Mouse (Mus musculus) hindbrain, embryonic 12.5 days (tissue): Measurements from ENCODE around the gene Slc25a34. TPM values are rescaled to one million over a fixed set of nuclear protein-coding genes. Genes with fewer than 3 reads are reported as not detected.

Experiments
- ATAC-seq: fragments of 200-750 bp; cut with Nextera tagmentation; 2 replicates; pipeline ENCODE4 v1.8.0; 2017; ENCODE audit warnings: moderate TSS enrichment; ENCODE audit not compliant: low FRiP score
- H3K27ac ChIP-seq: fragments of 300-500 bp; sonication (generic); 2 replicates; pipeline ENCODE4 v1.5.1; 2016; ENCODE audit warnings: mild to moderate bottlenecking
- H3K27me3 ChIP-seq: fragments of 300-500 bp; sonication (generic); 2 replicates; pipeline ENCODE4 v1.6.1; 2016; ENCODE audit warnings: mild to moderate bottlenecking
- H3K36me3 ChIP-seq: fragments of 300-500 bp; sonication (generic); 2 replicates; pipeline ENCODE4 v1.6.1; 2016; ENCODE audit warnings: mild to moderate bottlenecking
- H3K4me1 ChIP-seq: fragments of 300-500 bp; sonication (generic); 2 replicates; pipeline ENCODE4 v1.6.1; 2016
- H3K4me2 ChIP-seq: fragments of 300-500 bp; sonication (generic); replicated peaks from 2 replicates; pipeline ENCODE4 v1.6.1; 2016; ENCODE audit warnings: mild to moderate bottlenecking
- H3K4me3 ChIP-seq: fragments of 300-500 bp; sonication (generic); 2 replicates; pipeline ENCODE4 v1.5.1; 2016; ENCODE audit warnings: mild to moderate bottlenecking
- H3K9ac ChIP-seq: fragments of 300-500 bp; sonication (generic); 2 replicates; pipeline ENCODE4 v1.6.1; 2016; ENCODE audit warnings: mild to moderate bottlenecking, moderate library complexity
- H3K9me3 ChIP-seq: fragments of 300-500 bp; sonication (generic); replicated peaks from 2 replicates; pipeline ENCODE4 v1.6.1; 2016; ENCODE audit warnings: mild to moderate bottlenecking
- whole genome bisulfite sequencing: fragments of 180-500 bp; shearing (Covaris S2); methylation state at CpG from one replicate; pipeline ENCODE4 v1.1.7; 2016; 5-methylcytosine and 5-hydroxymethylcytosine counted together
- polyA plus RNA-seq: library from polyadenylated mRNA; unstranded; fragments of >200 nt; fragmentation: Nextera tagmentation; extraction: Ambion mirVana; gene quantifications from 2 replicates; pipeline ENCODE4 v1.2.1, GENCODE M21; 2016

Slc25a34 gene
- polyA plus RNA-seq, 1 experiment from 2014 or later, result not detected

DNA sequence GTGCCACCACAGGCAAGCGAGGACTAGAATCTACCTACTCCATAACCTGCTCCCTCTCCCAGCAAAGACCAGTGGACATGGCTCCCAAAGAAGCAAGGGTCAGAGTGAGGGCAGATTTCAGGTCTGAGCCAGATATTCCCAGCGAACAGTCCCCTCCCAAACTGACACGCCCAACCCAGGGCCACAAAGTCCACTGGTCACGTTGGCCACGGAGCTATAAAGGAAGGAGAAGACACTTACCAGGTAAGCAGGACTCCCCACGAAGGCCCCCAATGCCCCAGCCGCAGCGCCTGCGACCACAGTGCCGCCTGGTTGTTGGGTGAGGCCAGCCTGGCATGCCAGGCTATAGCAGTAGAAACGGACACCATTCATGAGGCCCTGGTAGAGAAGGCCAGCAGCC is 584 bp downstream of the Slc25a34 start:
- Histone ChIP-seq H3K36me3 (peaks cover 28% of the 10 kb centered on the region), H3K27me3 (peaks cover 2% of the 10 kb centered on the region; the same call in 1 of the 2 replicates), H3K4me2 (no peak overlapping the region), H3K27ac (no peak overlapping the region), H3K9ac (no peak overlapping the region), H3K9me3 (no peaks in the 10 kb centered on the region), H3K4me1 (peaks cover 5% of the 10 kb centered on the region), H3K4me3 (no peak overlapping the region)
- WGBS, result 87% methylated on average over 11 of the region's 11 CpGs
- no peak for ATAC-seq

DNA sequence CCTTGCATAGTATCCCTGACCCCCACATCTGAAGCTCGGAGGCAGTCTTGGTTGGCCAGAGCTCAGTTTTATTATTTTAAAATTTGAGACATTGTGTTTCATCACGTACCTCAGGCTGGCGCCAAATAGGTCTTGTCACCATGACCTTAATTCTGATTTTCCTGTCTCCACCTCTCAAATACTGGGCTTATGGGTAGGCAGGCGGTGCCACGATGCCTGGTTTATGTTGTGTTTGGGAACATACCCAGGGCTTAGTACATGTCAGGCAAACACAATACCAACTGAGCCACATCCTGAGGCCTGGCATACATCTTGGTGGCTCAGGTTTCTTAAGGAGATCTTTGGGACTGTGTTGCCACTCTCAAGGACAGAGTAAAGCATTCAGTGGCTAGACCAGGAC is 1.0 kb downstream of the Slc25a34 start:
- WGBS, result 89% methylated on average over 5 of the region's 5 CpGs

GRCm38 (mm10) chr4:141622091-141622490 is 1.5 kb downstream of the Slc25a34 start:
- ATAC-seq, result no peak
- no peak overlapping the region for H3K9ac ChIP-seq
- WGBS, result 84% methylated on average over 8 of the region's 8 CpGs
- no peaks in the 10 kb centered on the region for H3K9me3 ChIP-seq
- no peak overlapping the region for H3K4me2 ChIP-seq
- peaks cover 8% of the 10 kb centered on the region; the same call in 1 of the 2 replicates for H3K27me3 ChIP-seq
- H3K4me1 ChIP-seq, result peaks cover 10% of the 10 kb centered on the region
- no peak overlapping the region for H3K4me3 ChIP-seq
- H3K36me3 ChIP-seq, result peaks cover 20% of the 10 kb centered on the region
- H3K27ac ChIP-seq, result no peak overlapping the region

More for the DNA sequence above, 1.0 kb downstream of the Slc25a34 start:
- peaks cover 24% of the 10 kb centered on the region for H3K36me3 ChIP-seq
- peaks cover 10% of the 10 kb centered on the region for H3K4me1 ChIP-seq
- peaks cover 6% of the 10 kb centered on the region; the same call in 1 of the 2 replicates for H3K27me3 ChIP-seq
- H3K4me2 ChIP-seq, result no peak overlapping the region
- H3K27ac ChIP-seq, result no peak overlapping the region
- ATAC-seq, result no peak
- no peak overlapping the region for H3K9ac ChIP-seq
- H3K9me3 ChIP-seq, result no peaks in the 10 kb centered on the region
- no peak overlapping the region for H3K4me3 ChIP-seq

GRCm38 (mm10) chr4:141621297-141621696 is 2.3 kb downstream of the Slc25a34 start:
- H3K9me3 ChIP-seq, result no peaks in the 10 kb centered on the region
- H3K4me2 ChIP-seq, result no peak overlapping the region
- 85% methylated on average over 8 of the region's 8 CpGs for WGBS

GRCm38 (mm10) chr4:141619299-141619883 is 4.2 kb downstream of the Slc25a34 start:
- WGBS, result 89% methylated on average over 9 of the region's 9 CpGs
- no peaks in the 10 kb centered on the region for H3K9me3 ChIP-seq
- H3K27me3 ChIP-seq, result peaks cover 8% of the 10 kb centered on the region; the same call in 1 of the 2 replicates
- no peaks in the 10 kb centered on the region for H3K36me3 ChIP-seq
- no peak overlapping the region for H3K4me3 ChIP-seq
- peaks cover 10% of the 10 kb centered on the region for H3K4me1 ChIP-seq
- H3K9ac ChIP-seq, result no peak overlapping the region
- H3K27ac ChIP-seq, result no peak overlapping the region
- no peak overlapping the region for H3K4me2 ChIP-seq
- no peak for ATAC-seq

More at GRCm38 (mm10) chr4:141621297-141621696, 2.3 kb downstream of the Slc25a34 start:
- Histone ChIP-seq H3K27me3 (peaks cover 8% of the 10 kb centered on the region; the same call in 1 of the 2 replicates), H3K4me3 (no peak overlapping the region), H3K4me1 (peaks cover 10% of the 10 kb centered on the region), H3K36me3 (peaks cover 14% of the 10 kb centered on the region), H3K9ac (no peak overlapping the region), H3K27ac (no peak overlapping the region)
- no peak for ATAC-seq

DNA sequence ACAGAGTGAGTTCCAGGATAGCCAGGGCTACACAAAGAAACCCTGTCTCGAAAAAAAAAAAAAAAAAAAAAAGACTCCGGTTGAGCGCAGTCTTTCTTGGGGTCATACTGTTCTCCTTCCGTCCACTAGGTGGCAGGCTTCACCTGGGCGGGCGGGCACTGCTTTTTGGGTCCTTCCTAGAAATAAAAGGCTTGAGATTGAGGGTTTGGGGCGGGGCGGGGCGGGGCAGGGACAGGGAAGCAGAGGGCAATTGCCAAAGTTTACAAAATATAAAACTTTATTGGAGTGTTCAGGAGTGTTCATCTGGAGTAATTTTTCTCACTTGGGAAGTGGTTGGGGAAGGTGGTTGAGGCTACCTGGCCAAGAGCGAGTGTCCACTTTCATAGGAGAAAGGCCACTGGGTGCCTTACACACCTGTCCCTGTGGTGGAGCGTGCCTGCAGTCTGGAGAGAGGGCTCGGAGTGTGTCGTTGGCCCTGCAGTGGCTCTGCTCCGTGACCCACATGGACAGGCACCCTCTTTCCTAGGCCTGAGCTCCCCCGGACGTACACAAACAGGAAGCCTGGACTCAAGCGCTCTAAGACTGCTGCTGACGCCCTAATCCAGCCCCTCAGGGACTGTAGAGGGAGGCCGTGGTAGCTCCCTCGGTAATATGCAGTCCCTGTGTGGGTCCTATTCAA is 4.9 kb downstream of the Slc25a34 start, which contains the start of gene Tmem82:
Gene Tmem82 (minus strand): TSS at position 69 of the 679 bp plus-strand sequence.
- Histone ChIP-seq H3K9me3 (no peaks in the 10 kb centered on the region), H3K27me3 (peaks cover 8% of the 10 kb centered on the region; the same call in 1 of the 2 replicates), H3K27ac (no peak within 1 kb of the TSS), H3K4me1 (peaks cover 10% of the 10 kb centered on the region), H3K36me3 (no peaks in the 10 kb centered on the region), H3K4me3 (peak within 1 kb of the TSS; percentile 16; the same call in 1 of the 2 replicates), H3K9ac (0 out of 2 replicates have a peak within 1 kb of the TSS, but pooled peaks have one; percentile 18), H3K4me2 (peak within 1 kb of the TSS; percentile 46)
- 27% methylated on average over 20 of the region's 20 CpGs for WGBS
- ATAC-seq, result 0 out of 2 replicates have a peak, but pooled peaks have one; percentile 32

GRCm38 (mm10) chr4:141617863-141618564 is 5.6 kb downstream of the Slc25a34 start:
- 13% methylated on average over 22 of the region's 22 CpGs for WGBS
- Histone ChIP-seq H3K27ac (no peak overlapping the region), H3K9ac (0 out of 2 replicates have a peak overlapping the region, but pooled peaks have one; percentile 18)

DNA sequence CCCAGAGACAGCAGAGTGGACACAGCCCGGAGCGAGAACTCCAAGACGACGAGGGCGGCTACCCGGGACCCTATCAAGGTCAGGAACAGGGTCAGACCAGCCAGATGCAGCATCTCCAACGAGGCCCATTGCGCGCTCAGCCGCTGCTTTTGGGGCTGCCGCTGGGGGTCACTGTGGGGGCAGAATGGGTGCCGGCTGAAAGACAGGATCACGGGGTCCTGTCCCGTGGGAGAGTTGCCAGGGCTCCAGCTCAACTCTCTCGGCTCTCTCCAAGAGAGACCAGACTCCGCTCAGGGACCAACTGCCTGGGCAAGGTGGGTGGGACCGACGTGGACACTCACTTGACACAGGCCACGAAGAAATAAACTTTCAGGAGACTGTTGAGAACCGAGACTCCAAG is 6.3 kb downstream of the Slc25a34 start:
- H3K27ac ChIP-seq, result no peak overlapping the region
- peak overlapping the region; percentile 16; the same call in 1 of the 2 replicates for H3K4me3 ChIP-seq
- peaks cover 8% of the 10 kb centered on the region; the same call in 1 of the 2 replicates for H3K27me3 ChIP-seq
- H3K9ac ChIP-seq, result 0 out of 2 replicates have a peak overlapping the region, but pooled peaks have one; percentile 18
- 5% methylated on average over 20 of the region's 20 CpGs for WGBS
- no peaks in the 10 kb centered on the region for H3K9me3 ChIP-seq
- no peaks in the 10 kb centered on the region for H3K36me3 ChIP-seq
- ATAC-seq, result no peak
- H3K4me1 ChIP-seq, result peaks cover 7% of the 10 kb centered on the region
- peak overlapping the region; percentile 46 for H3K4me2 ChIP-seq

More at GRCm38 (mm10) chr4:141617863-141618564, 5.6 kb downstream of the Slc25a34 start:
- Histone ChIP-seq H3K4me1 (peaks cover 7% of the 10 kb centered on the region), H3K27me3 (peaks cover 8% of the 10 kb centered on the region; the same call in 1 of the 2 replicates), H3K36me3 (no peaks in the 10 kb centered on the region), H3K4me3 (peak overlapping the region; percentile 16; the same call in 1 of the 2 replicates), H3K9me3 (no peaks in the 10 kb centered on the region), H3K4me2 (peak overlapping the region; percentile 46)
- peak; percentile 33; the same call in 1 of the 2 replicates for ATAC-seq

GRCm38 (mm10) chr4:141616811-141617210 is 6.8 kb downstream of the Slc25a34 start:
- Histone ChIP-seq H3K4me1 (peaks cover 7% of the 10 kb centered on the region), H3K9ac (no peak overlapping the region), H3K27me3 (peaks cover 8% of the 10 kb centered on the region; the same call in 1 of the 2 replicates), H3K27ac (no peak overlapping the region), H3K4me3 (no peak overlapping the region), H3K9me3 (no peaks in the 10 kb centered on the region), H3K4me2 (no peak overlapping the region; the same call in 1 of the 2 replicates), H3K36me3 (no peaks in the 10 kb centered on the region)
- WGBS, result 74% methylated on average over 6 of the region's 6 CpGs
- no peak for ATAC-seq

DNA sequence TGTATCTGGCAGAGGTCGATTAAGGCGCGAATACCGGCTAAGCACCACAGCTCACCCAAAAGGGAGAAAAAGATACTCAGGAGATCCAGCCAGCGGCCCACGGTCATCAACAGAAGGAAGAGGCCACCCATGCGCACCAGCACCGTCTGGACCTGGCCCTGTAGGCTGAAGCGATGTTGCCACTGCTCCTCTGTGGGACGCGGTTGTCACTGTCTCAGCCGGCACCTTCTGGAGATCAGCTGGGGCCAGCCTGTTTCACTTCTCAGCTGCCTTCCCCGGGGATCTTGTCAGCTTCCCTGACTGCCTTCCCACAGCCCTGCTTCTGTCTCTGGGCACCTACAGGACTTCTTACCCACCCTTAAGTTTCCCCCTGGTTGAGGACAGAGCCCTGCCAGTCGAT is 8.7 kb downstream of the Slc25a34 start:
- 84% methylated on average over 14 of the region's 14 CpGs for WGBS
- Histone ChIP-seq H3K4me2 (no peak overlapping the region), H3K4me1 (peaks cover 7% of the 10 kb centered on the region), H3K27me3 (peaks cover 8% of the 10 kb centered on the region; the same call in 1 of the 2 replicates), H3K9ac (no peak overlapping the region), H3K27ac (no peak overlapping the region), H3K36me3 (no peaks in the 10 kb centered on the region), H3K9me3 (no peaks in the 10 kb centered on the region), H3K4me3 (no peak overlapping the region)
- ATAC-seq, result no peak

DNA sequence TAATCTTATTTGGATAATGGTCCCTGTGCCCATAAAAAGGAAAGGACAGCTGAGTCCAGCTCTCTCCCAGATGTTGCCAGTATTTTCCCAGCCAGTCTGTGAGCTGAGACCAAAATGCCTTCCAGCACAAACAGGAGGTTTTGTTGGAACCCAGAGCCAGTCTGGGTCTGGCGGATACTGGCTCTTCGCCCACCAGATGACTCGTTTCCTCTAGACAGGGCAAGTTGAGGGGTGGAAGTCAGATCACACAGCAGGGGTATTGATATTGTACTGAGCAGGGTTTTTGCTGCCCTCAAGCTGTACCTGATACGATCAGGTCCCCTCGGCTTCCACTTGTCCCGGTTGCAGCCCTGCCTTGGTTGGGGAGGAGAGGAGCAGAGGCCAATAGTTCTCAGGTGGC is 14.1 kb downstream of the Slc25a34 start:
- no peak overlapping the region for H3K9ac ChIP-seq
- peaks cover 6% of the 10 kb centered on the region; the same call in 1 of the 2 replicates for H3K9me3 ChIP-seq
- no peak overlapping the region for H3K4me2 ChIP-seq
- no peak overlapping the region for H3K27ac ChIP-seq
- no peak for ATAC-seq
- no peak overlapping the region for H3K4me3 ChIP-seq
- WGBS, result 84% methylated on average over 6 of the region's 6 CpGs
- peaks cover 2% of the 10 kb centered on the region; the same call in 1 of the 2 replicates for H3K27me3 ChIP-seq
- H3K36me3 ChIP-seq, result no peaks in the 10 kb centered on the region
- 0 out of 2 replicates have a peak, but pooled peaks cover under 1% of the 10 kb centered on the region for H3K4me1 ChIP-seq
